Mouse (Mus musculus) forebrain, embryonic 14.5 days (tissue): Measurements from ENCODE around the gene Wnt9b. TPM values are rescaled to one million over a fixed set of nuclear protein-coding genes. Genes with fewer than 3 reads are reported as not detected.

Experiments
- ATAC-seq: fragments of 200-750 bp; cut with Nextera tagmentation; 2 replicates; pipeline ENCODE4 v1.8.0; 2017; ENCODE audit warnings: mild to moderate bottlenecking, moderate library complexity
- DNase-seq: peaks from one replicate; pipeline ENCODE4 v3.0.0-alpha.2; 2015; ENCODE audit warnings: low spot score
- H3K27ac ChIP-seq: fragments of 300-500 bp; sonication (generic); 2 replicates; pipeline ENCODE4 v1.5.1; 2014; ENCODE audit warnings: low read depth, mild to moderate bottlenecking, control low read depth, low read length, moderate library complexity
- H3K27me3 ChIP-seq: fragments of 300-500 bp; sonication (generic); replicated peaks from 2 replicates; pipeline ENCODE4 v1.6.1; 2014; ENCODE audit warnings: low read length, control low read depth, mixed read lengths; ENCODE audit not compliant: control insufficient read depth, insufficient read depth
- H3K36me3 ChIP-seq: fragments of 300-500 bp; sonication (generic); 2 replicates; pipeline ENCODE4 v1.6.1; 2014; ENCODE audit warnings: low read length, control low read depth; ENCODE audit not compliant: control insufficient read depth, insufficient read depth
- H3K4me1 ChIP-seq: fragments of 300-500 bp; sonication (generic); 2 replicates; pipeline ENCODE4 v1.6.1; 2014; ENCODE audit warnings: antibody characterized with exemption, low read length, control low read depth; ENCODE audit not compliant: control insufficient read depth, insufficient read depth
- H3K4me2 ChIP-seq: fragments of 300-500 bp; sonication (generic); 2 replicates; pipeline ENCODE4 v1.6.1; 2014; ENCODE audit warnings: mild to moderate bottlenecking, control low read depth, low read length
- H3K4me3 ChIP-seq: fragments of 300-500 bp; sonication (generic); 2 replicates; pipeline ENCODE4 v1.5.1; 2014; ENCODE audit warnings: low read depth, low read length, control low read depth
- H3K9ac ChIP-seq: fragments of 300-500 bp; sonication (generic); 2 replicates; pipeline ENCODE4 v1.6.1; 2014; ENCODE audit warnings: mild to moderate bottlenecking, low read length, control low read depth, moderate library complexity
- H3K9me3 ChIP-seq: fragments of 300-500 bp; sonication (generic); replicated peaks from 2 replicates; pipeline ENCODE4 v1.6.1; 2016; ENCODE audit warnings: low read length, control low read depth, mixed read lengths; ENCODE audit not compliant: control insufficient read depth
- WGBS: fragments of 180-500 bp; shearing (Covaris S2); extraction: QIAGEN DNeasy Blood & Tissue Kit; methylation state at CpG from one replicate; pipeline ENCODE4 v1.1.7; 2014; 5-methylcytosine and 5-hydroxymethylcytosine counted together
- polyA plus RNA-seq: library from polyadenylated mRNA; unstranded; fragments of >200 nt; fragmentation: Nextera tagmentation; extraction: Ambion mirVana; gene quantifications from 2 replicates; pipeline ENCODE4 v1.2.1, GENCODE M21; 2014

Wnt9b gene
- polyA plus RNA-seq, 1 experiment from 2014 or later, result 0.10 TPM

DNA sequence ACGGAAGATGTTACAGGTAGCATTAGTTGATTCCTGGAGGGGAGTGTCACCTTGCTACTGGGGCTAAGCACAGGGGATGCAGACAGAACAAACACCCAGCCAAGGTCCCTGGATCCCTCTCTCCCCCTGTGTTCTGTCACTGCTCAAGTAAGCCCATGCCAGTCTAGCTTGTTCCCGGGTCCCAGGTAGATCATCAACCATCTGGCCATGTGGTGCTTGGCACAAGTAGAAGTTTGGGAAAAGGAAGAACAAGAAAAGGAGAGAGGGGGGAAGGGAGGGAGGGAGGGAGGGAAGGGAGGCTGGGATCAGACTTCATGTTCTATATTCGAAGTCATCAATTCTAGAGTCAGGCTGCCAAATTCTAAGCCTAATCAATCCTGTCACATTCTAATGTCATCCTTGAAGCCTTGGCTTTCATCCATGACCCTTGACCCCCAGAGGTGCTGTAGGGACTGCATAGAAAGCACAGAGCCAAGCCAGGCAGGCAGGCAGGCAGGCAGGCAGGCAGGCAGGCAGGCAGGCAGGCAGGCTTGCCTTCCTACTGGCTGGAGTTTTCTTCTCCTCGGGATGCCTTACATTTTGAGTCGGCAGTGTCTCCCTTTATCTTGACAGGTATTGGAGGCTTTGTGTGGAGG lies 15.1 kb downstream of the Wnt9b start:
- no peak overlapping the region for H3K27ac ChIP-seq
- H3K9me3 ChIP-seq, result no peaks in the 10 kb centered on the region
- no peak overlapping the region for H3K9ac ChIP-seq
- ATAC-seq, result no peak
- H3K27me3 ChIP-seq, result no peaks in the 10 kb centered on the region
- no peak overlapping the region for H3K4me3 ChIP-seq
- 78% methylated on average over 5 of the region's 5 CpGs for WGBS
- H3K36me3 ChIP-seq, result no peaks in the 10 kb centered on the region
- no peak overlapping the region for H3K4me2 ChIP-seq
- H3K4me1 ChIP-seq, result 0 out of 2 replicates have a peak, but pooled peaks cover 2% of the 10 kb centered on the region
- DNase-seq, result no peak

GRCm38 (mm10) chr11:103733961-103734360 lies 15.7 kb downstream of the Wnt9b start:
- 0 out of 2 replicates have a peak, but pooled peaks cover 2% of the 10 kb centered on the region for H3K4me1 ChIP-seq
- no peak overlapping the region for H3K27ac ChIP-seq
- no peaks in the 10 kb centered on the region for H3K36me3 ChIP-seq
- WGBS, result 99% methylated on average over 2 of the region's 2 CpGs
- no peak overlapping the region for H3K4me2 ChIP-seq
- DNase-seq (peak; percentile 36), ATAC-seq (no peak)
- no peak overlapping the region for H3K4me3 ChIP-seq
- no peaks in the 10 kb centered on the region for H3K9me3 ChIP-seq
- H3K9ac ChIP-seq, result no peak overlapping the region
- H3K27me3 ChIP-seq, result no peaks in the 10 kb centered on the region

- H3K4me3 ChIP-seq, result no peak overlapping the region
- no peak overlapping the region for H3K4me2 ChIP-seq
- H3K4me1 ChIP-seq, result 0 out of 2 replicates have a peak, but pooled peaks cover 2% of the 10 kb centered on the region
- H3K27ac ChIP-seq, result no peak overlapping the region
- H3K27me3 ChIP-seq, result no peaks in the 10 kb centered on the region
- ATAC-seq, result no peak
- H3K36me3 ChIP-seq, result no peaks in the 10 kb centered on the region
- H3K9me3 ChIP-seq, result no peaks in the 10 kb centered on the region
- no peak for DNase-seq
- 70% methylated on average over 4 of the region's 4 CpGs for WGBS
- H3K9ac ChIP-seq, result no peak overlapping the region
Observed at GRCm38 (mm10) chr11:103733069-103733468, 16.6 kb downstream of the Wnt9b start.

DNA sequence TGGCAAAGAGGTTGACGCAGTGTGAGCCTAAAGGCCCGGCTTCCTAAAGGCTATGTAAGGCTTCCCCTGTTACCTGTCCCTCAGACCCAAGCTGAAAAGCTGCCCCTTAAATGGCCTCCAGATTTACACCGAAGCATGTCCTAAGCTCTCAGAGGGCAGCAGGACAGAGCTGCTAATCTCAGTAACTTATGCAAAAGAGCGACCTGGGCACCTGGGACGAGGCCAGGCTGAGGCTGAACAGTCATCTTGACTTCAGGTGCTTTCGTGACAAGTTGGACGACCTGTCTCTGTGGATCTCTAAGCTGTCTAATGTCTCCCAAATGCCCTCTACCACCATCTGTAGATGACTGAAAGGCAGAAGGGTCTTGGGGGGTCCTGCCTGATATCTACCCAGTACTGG lies 17.3 kb downstream of the Wnt9b start:
- Histone ChIP-seq H3K9ac (no peak overlapping the region), H3K4me2 (no peak overlapping the region), H3K27me3 (no peaks in the 10 kb centered on the region), H3K27ac (no peak overlapping the region), H3K36me3 (no peaks in the 10 kb centered on the region), H3K4me1 (0 out of 2 replicates have a peak, but pooled peaks cover 2% of the 10 kb centered on the region), H3K9me3 (no peaks in the 10 kb centered on the region), H3K4me3 (no peak overlapping the region)
- ATAC-seq, result no peak
- no peak for DNase-seq
- WGBS, result 82% methylated on average over 7 of the region's 7 CpGs

DNA sequence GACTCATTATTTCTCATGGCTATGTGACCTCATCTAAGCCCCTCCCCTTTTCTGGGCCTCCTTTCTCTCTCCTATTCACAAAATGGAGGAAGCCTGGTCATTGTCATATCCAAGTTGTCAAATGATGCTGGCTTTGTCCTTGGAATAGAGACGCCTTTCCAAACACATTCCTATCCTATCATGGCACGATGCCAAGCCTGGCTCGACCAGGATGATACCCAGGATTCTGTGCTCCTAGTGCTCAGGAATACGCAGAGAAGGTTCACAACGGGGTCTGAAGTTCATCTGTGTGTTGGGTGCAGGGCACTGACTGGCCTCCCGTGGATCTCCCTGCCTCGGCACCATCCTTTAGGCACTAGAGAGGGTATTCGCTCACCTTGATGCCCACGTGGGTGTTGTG lies 18.0 kb downstream of the Wnt9b start:
- no peak overlapping the region for H3K27ac ChIP-seq

DNA sequence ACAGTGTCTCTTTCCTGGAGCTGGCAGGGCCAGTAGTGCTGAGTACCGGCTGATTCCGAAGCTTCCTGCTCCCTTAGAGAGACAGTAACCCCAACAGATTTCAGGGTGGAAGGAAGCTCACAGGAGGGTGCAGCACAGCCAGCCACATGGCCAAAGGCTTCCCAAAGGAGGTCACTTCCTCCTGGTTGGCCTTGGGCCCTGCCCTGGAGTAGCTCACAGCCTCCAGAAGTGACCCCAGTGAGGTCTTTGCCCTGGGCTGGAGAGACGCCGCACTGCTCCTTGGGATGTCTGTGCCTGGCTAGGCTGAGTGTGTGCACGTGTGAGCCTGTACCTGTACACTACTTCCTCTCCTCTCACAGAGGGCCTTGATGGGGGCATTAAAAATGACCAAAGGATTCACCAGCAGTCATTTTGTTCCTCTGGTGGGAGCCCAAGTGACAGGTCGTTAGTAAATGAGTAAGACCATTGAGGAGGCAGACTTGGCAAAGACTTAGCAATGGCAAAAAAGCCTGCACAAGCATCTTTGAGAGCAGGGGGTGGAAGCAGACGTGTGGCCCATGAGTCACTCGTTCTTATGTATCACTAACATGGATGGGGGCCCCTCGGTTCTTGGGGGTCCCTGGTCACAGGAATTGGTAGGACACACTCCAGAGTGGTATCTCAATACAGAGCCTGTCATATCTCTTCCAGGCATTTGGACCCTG lies 20.2 kb downstream of the Wnt9b start:
- Histone ChIP-seq H3K9me3 (no peaks in the 10 kb centered on the region), H3K4me3 (no peak overlapping the region), H3K27ac (no peak overlapping the region), H3K4me2 (no peak overlapping the region), H3K27me3 (no peaks in the 10 kb centered on the region), H3K4me1 (no peaks in the 10 kb centered on the region), H3K36me3 (no peaks in the 10 kb centered on the region), H3K9ac (no peak overlapping the region)
- 57% methylated on average over 9 of the region's 9 CpGs for WGBS
- DNase-seq (no peak), ATAC-seq (no peak)

More for the DNA sequence above, 18.0 kb downstream of the Wnt9b start:
- DNase-seq, result no peak
- 77% methylated on average over 9 of the region's 9 CpGs for WGBS
- no peak for ATAC-seq
- no peak overlapping the region for H3K4me2 ChIP-seq
- no peaks in the 10 kb centered on the region for H3K27me3 ChIP-seq
- H3K36me3 ChIP-seq, result no peaks in the 10 kb centered on the region
- no peak overlapping the region for H3K4me3 ChIP-seq
- 0 out of 2 replicates have a peak, but pooled peaks cover 2% of the 10 kb centered on the region for H3K4me1 ChIP-seq
- H3K9me3 ChIP-seq, result no peaks in the 10 kb centered on the region
- H3K9ac ChIP-seq, result no peak overlapping the region

DNA sequence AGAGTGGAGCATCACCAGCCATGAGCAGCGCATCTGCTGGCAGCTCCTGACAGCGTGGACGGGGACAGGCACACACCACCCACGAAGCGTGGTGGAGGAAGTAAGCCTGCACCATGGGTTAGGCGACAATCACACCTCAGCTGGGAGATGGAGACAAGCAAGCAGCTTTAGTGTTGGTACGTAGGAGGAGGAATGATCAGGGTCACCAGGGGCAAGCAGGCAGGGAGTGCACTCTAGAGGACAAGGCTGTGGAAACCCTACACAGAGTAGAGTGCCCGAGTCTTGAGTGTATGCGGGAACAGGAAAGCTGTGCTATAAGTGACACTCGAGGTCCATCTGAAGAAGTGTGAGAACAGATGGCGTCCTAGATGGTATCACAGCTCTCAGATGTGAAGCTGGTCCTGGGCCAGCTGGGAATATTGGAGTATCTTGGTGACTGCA lies 25.3 kb downstream of the Wnt9b start:
- Histone ChIP-seq H3K4me1 (peaks cover 4% of the 10 kb centered on the region; the same call in 1 of the 2 replicates), H3K27ac (no peak overlapping the region), H3K27me3 (no peaks in the 10 kb centered on the region), H3K4me3 (no peak overlapping the region), H3K9me3 (no peaks in the 10 kb centered on the region), H3K36me3 (no peaks in the 10 kb centered on the region), H3K9ac (no peak overlapping the region), H3K4me2 (no peak overlapping the region)
- ATAC-seq (peak; percentile 37; the same call in 1 of the 2 replicates), DNase-seq (peak; percentile 55)
- 76% methylated on average over 11 of the region's 11 CpGs for WGBS

DNA sequence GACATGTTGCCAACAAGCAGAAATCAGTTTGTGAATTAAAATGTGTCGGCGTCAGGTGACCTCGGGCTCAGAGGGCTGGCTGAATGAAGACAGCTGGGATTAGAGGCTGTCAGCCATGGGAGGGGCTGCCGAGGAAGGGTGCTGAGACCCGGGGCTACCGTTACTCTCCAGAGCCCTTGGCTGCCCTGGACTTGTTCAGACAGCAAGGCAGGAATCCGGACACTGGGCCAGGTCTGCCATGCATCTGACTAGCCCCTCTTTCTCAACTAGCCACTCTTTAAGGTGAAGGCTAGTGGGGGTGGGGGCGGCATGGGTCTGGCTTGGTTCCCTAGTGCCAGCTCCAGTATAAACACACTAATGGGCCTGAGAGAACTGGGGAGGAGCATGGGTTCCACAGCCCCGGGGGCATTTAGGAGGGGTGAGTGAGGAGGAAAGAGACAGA lies 27.6 kb downstream of the Wnt9b start:
- no peaks in the 10 kb centered on the region for H3K27me3 ChIP-seq
- WGBS, result 26% methylated on average over 9 of the region's 9 CpGs
- peaks cover 4% of the 10 kb centered on the region; the same call in 1 of the 2 replicates for H3K4me1 ChIP-seq
- peak; percentile 65 for ATAC-seq
- no peaks in the 10 kb centered on the region for H3K36me3 ChIP-seq
- peak; percentile 53 for DNase-seq
- peak overlapping the region; percentile 28 for H3K4me2 ChIP-seq
- no peak overlapping the region for H3K9ac ChIP-seq
- no peak overlapping the region; the same call in 1 of the 2 replicates for H3K27ac ChIP-seq
- no peak overlapping the region for H3K4me3 ChIP-seq
- H3K9me3 ChIP-seq, result no peaks in the 10 kb centered on the region
